Mouse (Mus musculus) right cerebral cortex, adult 18-20 months (tissue): ENCODE results near the gene Crk.
"Not testable (repeated sequence)": the region's sequence is repeated elsewhere in the genome, so short reads cannot be mapped to it uniquely, and the experiment has no call there.

Experiments used
- DNase-seq: peaks from one replicate; pipeline ENCODE4 v3.0.0; 2022; ENCODE audit warnings: mixed read lengths

The Crk gene

GRCm38 (mm10) chr11:75687343-75687993 lies 8.4 kb downstream of the Crk start:
- no peak for DNase-seq

GRCm38 (mm10) chr11:75688132-75688531 lies 9.1 kb downstream of the Crk start:
- DNase-seq: no peak

DNA sequence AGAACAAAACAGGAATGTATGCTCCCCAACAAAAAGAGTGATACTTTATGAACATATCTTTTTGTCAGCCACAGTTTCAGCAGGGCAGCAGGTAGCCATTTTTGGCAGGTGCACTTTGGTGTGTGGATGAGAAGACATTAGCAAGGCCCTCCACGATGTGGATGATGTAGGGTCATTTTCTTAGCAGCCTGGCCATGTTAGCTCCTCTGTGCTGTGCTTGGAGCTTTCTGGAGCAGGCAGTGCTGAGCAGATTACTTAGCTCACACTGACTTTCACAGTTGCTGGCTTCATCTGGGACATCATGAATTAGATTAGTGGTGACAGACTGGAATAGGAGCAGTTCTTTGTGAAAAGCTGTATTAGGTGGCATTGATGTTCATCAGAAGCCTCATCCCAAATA lies 10.9 kb downstream of the Crk start:
- DNase-seq: no peak

DNA sequence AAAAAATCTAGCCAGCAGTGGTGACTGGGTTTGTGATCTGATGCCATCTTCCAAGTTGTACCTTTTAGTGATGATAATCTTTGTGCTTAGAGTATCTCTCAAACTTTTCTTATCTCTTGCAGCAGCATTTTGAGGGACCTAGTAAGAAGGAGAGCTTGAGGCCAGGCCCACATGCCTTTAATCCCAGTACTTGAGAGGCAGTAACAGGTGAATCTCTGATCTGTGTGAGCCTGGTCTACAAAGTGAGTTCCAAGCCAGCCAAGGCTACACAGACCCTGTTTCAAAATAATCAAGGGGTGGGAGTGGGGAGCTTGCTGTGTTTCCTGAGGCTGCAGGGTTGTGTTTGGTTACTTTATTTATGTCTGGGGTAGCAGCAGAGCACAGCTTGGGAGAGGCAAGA lies 12.0 kb downstream of the Crk start:
- DNase-seq: no peak

GRCm38 (mm10) chr11:75693570-75693969 lies 14.5 kb downstream of the Crk start:
- no peak for DNase-seq

GRCm38 (mm10) chr11:75697464-75697863 lies 18.4 kb downstream of the Crk start:
- DNase-seq: not testable (repeated sequence)

GRCm38 (mm10) chr11:75700557-75700956 lies 21.5 kb downstream of the Crk start:
- DNase-seq: no peak

GRCm38 (mm10) chr11:75702761-75703160 lies 23.7 kb downstream of the Crk start:
- no peak for DNase-seq

GRCm38 (mm10) chr11:75703748-75704147 lies 24.7 kb downstream of the Crk start:
- no peak for DNase-seq

GRCm38 (mm10) chr11:75713949-75714348 lies 34.9 kb downstream of the Crk start:
- no peak for DNase-seq

DNA sequence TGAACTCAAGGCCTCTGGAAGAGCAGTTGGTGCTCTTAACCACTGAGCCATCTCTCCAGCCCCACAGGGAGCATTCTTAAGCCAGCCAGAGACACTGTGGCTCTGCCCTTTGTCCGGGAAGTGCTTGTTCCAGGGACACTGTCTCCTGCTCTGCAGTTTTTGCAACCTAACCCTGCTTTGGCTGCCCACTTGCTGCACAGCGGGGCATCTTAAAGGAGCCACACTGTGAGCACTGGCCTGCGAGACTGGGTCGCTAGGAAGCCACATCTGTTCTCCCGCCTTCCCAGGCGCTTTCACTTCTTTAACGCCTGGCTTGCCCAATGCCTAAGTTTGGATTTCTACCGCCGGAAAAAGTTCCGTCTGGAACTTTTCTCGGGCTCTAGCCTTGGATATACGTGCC lies 36.5 kb downstream of the Crk start:
- no peak for DNase-seq

DNA sequence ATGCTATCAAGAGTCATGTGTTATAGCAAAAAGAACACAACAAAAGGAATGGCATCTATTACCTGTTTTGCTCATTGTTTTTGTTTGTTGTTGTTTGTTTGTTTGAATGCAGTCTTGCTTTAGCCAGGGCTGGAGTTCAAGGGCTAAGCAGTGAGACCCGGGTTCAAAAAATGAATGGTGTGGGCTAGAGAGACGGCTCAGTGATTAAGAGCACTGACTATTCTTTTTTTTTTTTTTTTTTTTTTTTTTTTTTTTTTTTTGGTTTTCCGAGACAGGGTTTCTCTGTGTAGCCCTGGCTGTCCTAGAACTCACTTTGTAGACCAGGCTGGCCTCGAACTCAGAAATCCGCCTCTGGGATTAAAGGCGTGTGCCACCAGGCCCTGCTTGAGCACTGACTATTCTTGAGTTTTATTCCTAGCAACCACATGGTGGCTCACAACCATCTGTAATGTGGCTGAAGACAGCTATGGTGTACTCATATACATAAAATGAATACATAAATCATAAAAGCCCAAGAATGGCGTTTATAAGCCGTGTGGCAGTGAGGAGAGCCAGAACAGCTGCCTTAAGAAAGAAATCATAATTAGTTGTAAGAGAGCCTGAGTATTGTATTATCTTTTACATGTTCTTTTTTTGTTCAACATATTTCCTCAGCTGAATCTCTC lies 37.7 kb downstream of the Crk start:
- no peak for DNase-seq

DNA sequence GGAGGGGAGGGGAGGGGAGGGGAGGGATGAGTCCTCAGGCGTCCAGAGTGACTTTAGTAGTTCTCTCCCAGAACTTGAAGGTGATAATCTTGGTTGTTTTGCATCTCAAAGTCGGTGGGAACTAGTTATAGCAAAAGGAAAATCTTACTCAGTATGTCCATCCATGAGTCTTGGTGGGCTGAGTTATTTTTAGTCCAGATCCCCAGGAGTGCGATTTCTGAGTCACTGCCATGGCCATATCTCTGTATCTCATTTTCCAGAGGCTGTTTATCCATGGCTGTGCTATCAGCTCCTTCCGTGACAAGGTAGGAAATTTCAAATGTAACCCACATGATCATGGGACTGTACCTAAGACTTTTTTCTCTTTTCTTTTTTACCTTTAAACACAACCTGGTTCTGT lies 43.3 kb downstream of the Crk start:
- DNase-seq: no peak

DNA sequence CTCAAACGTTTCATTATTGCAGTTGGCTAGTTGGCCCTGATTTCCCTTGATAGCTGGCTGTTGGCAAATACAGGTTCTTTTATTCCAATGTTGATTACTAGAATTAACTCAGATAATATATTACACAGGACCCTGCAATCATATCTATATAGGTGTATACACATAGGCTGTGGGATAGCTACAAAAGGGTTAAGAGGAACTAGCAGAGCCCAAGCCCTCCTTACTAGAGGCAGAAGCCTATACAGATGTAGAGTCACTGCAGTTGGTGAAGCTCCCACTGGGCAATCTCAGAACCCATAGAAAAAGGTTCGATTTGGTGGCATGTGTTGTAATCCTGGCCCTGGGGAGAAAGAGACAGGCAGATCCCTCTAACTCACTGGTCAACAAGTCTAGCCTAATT lies 48.1 kb downstream of the Crk start:
- DNase-seq: no peak

DNA sequence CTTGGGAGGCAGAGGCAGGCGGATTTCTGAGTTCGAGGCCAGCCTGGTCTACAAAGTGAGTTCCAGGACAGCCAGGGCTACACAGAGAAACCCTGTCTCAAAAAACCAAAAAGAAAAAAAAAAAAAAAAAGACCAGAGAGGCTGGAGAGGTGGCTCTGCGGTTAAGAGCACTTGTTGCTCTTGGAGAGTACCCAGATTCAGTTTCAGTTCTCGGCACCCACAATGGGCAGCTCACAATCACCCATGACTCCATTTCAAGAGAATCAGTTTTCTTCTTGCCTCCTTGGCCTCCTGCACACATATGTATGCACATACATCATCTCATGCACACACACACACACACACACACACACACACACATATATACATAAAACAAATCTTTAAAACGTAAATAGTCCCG lies 48.6 kb downstream of the Crk start:
- not testable (repeated sequence) for DNase-seq

GRCm38 (mm10) chr11:75732434-75733226 lies 53.6 kb downstream of the Crk start, which contains the start of gene Ywhae:
Ywhae (plus strand) TSS chr11:75732869.
- DNase-seq: peak; percentile 93

- DNase-seq: peak; percentile 77
Observed at GRCm38 (mm10) chr11:75733227-75733940, 54.3 kb downstream of the Crk start.

GRCm38 (mm10) chr11:75735462-75736252 lies 56.6 kb downstream of the Crk start:
- no peak for DNase-seq

DNA sequence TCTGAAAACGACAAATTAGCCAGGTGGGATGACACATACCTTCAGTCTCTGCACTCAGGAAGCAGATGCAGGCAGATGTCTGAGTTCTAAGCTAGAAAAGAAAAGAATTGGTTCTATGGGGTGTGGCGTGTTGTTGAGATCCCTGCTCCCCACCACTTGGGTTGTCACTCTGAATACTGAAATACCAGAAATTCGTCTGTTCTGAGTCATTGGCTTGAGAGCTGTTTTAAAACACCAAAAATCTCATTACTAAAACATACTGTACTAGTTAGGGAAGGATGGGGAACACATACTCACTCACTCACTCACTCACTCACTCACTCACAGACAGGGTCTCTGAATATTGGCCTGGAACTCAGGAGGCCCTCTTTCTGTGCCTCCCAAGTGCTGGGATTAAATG lies 57.9 kb downstream of the Crk start:
- DNase-seq: no peak

DNA sequence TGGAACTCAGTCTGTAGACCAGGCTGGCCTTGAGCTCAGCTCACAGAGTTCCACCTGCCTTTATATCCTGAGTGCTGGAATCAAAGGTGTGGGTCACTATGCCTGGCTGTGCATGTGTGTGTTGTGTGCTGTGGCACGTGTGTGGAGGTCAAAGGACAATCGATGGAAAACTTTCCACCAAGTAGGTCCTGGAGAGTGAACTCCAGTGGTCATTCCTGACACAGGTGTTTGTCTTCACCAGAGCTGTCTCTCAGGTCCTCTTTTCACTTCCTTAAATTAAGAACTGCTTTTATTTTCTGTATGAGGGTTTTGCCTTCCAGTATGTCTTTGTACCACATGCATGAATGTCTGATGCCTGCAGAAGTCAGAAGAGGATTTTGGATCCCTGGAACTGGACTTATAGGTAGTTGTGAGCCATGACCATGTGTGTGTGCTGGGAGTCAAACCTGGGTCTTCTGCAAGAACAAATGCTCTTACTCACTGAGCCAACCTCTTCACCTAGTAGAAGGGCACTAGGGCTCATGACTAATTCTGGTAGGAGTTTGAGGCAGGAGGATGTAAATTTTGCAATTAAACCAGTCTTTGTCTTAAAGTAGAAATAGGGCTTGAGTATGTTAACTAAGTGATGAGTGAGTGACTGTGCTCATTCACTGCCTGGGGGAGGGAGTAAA lies 58.9 kb downstream of the Crk start:
- DNase-seq: no peak

DNA sequence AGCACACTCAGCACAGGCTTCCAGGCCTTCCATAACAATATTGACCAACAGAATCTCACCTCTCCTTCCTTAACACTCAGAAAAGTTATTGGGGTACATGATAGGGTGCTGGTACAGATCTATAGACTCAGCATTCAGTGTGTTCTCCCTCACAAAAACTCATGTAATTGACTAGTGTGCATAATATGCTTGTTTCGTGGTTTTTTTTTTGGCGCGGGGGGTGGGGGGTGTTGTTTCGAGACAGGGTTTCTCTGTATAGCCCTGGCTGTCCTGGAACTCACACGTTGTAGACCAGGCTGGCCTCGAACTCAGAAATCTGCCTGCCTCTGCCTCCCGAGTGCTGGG lies 59.4 kb downstream of the Crk start:
- no peak for DNase-seq

DNA sequence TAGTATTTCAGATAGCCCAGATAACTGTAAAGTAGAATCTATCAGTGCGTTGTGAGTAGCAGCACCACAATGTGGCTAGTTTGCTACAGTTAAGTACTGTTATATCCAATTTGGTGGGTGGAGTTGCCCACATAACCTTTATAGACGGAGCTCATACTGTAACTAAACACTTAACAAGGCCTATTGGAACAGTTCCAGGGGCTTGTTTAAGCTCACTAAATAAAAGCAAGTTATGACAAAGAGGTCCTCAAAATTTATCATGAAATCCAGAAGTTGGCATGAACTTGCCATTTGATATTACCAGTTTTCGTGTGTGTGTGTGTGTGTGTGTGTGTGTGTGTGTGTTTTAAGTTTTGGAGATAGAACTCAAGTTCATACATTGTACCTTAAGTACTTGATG lies 61.1 kb downstream of the Crk start:
- DNase-seq: no peak
